Mouse (Mus musculus) erythroblast, embryonic 14.5 days (primary cell): Measurements from ENCODE around the gene Kif26b.

ENCODE experiments used
- GATA1 ChIP-seq: IDR thresholded peaks from 2 replicates; pipeline ENCODE4 v1.6.1; 2012; ENCODE audit warnings: low read length, inconsistent platforms, mixed read lengths
- TAL1 ChIP-seq: IDR thresholded peaks from 3 replicates; pipeline ENCODE4 v1.6.1; 2012; ENCODE audit warnings: low read length, inconsistent platforms, mixed read lengths

- TF ChIP-seq TAL1 (no peak), GATA1 (no peak)
Measured at GRCm38 (mm10) chr1:178644954-178645353, 116.0 kb downstream of the Kif26b start.
